Mouse (Mus musculus) G1E (cell line): ENCODE measurements around the gene Gm10142. TPM values are rescaled to one million over a fixed set of nuclear protein-coding genes. Genes with fewer than 3 reads are reported as not detected.
"Not testable (repeated sequence)": the region's sequence is repeated elsewhere in the genome, so short reads cannot be mapped to it uniquely, and the experiment has no call there.

Experiments
- ATAC-seq: 2 replicates; pipeline ENCODE4 v1.8.0; 2016; ENCODE audit warnings: mild to moderate bottlenecking; ENCODE audit not compliant: insufficient number of reproducible peaks, poor library complexity, low FRiP score, severe bottlenecking; ENCODE audit errors: extremely low read depth
- DNase-seq: peaks from one replicate; pipeline ENCODE4 v3.0.0; 2012; ENCODE audit warnings: low spot score
- H3K27me3 ChIP-seq: 2 replicates; pipeline ENCODE4 v1.6.1; 2012; ENCODE audit warnings: mild to moderate bottlenecking, low read length, inconsistent platforms; ENCODE audit not compliant: insufficient read depth
- H3K36me3 ChIP-seq: replicated peaks from 2 replicates; pipeline ENCODE3; 2012; ENCODE audit warnings: mild to moderate bottlenecking, inconsistent platforms
- H3K4me1 ChIP-seq: 2 replicates; pipeline ENCODE4 v1.6.1; 2012; ENCODE audit warnings: low read depth, low read length, inconsistent platforms, mixed read lengths; ENCODE audit not compliant: insufficient read depth
- H3K4me3 ChIP-seq: 2 replicates; pipeline ENCODE4 v1.5.1; 2012; ENCODE audit warnings: low read depth, mild to moderate bottlenecking, inconsistent platforms, low read length, moderate library complexity, mixed read lengths
- H3K9me3 ChIP-seq: replicated peaks from 2 replicates; pipeline ENCODE4 v1.6.1; 2012; ENCODE audit warnings: inconsistent platforms
- CTCF ChIP-seq: IDR thresholded peaks from 2 replicates; pipeline ENCODE4 v1.5.1; 2012; ENCODE audit warnings: low read depth, low read length, inconsistent platforms, mixed read lengths
- GATA1 ChIP-seq: IDR thresholded peaks from 2 replicates; pipeline ENCODE4 v1.6.1; 2012; ENCODE audit warnings: borderline replicate concordance, low read length, inconsistent platforms, mixed read lengths
- GATA2 ChIP-seq: IDR thresholded peaks from 2 replicates; pipeline ENCODE4 v1.6.1; 2012; ENCODE audit warnings: low read depth, low read length, inconsistent platforms, borderline replicate concordance
- POLR2AphosphoS5 ChIP-seq: IDR thresholded peaks from 2 replicates; pipeline ENCODE4 v1.6.1; 2012; ENCODE audit warnings: low read depth, low read length, inconsistent platforms; ENCODE audit not compliant: insufficient replicate concordance
- TAL1 ChIP-seq: conservative IDR thresholded peaks from 2 replicates; pipeline ENCODE4 v1.6.1; 2012; ENCODE audit warnings: low read depth, low read length, inconsistent platforms, mixed read lengths
- polyA plus RNA-seq: library from polyadenylated mRNA; stranded (reverse); fragments of >175 nt; gene quantifications from 2 replicates; pipeline ENCODE4 v1.2.3, GENCODE M21; 2012
- total RNA-seq, 2 experiments: library from RNA; stranded (forward) in 1 of 2; stranded (reverse) in 1 of 2; fragments of 200-1000 nt in 1 of 2; fragments of >200 nt in 1 of 2; fragmentation: Nextera tagmentation in 1 of 2; gene quantifications; 2 replicates each; pipeline ENCODE4 v1.2.3; 2014 to 2017

Gm10142 gene
- total and polyA plus RNA-seq, 3 experiments, result not detected

DNA sequence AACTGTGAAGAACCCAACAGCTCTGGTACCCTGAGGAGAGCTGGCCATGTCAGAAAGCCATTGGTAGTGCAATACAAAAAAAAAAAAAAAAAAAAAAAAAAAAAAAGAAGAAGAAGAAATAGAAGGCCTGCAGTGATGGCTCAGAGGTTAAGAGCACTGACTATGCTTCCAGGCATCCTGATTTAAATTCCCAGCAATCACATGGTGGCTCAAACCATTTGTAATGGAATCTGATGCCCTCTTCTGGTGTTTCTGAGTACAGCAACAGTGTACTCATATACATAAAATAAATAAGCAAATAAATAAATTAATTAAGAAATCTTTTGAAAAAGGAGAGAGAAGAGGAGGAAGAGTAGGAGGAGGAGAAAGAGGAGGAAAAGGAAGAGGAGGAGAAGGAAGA is 37.8 kb downstream of the Gm10142 start:
- Histone ChIP-seq H3K4me1 (no peaks in the 10 kb centered on the region), H3K36me3 (no peaks in the 10 kb centered on the region), H3K27me3 (peaks cover 7% of the 10 kb centered on the region; the same call in 1 of the 2 replicates), H3K4me3 (no peak overlapping the region), H3K9me3 (no peaks in the 10 kb centered on the region)
- no peak for ATAC-seq
- no peak for DNase-seq
- TF ChIP-seq POLR2AphosphoS5 (no peak), GATA2 (no peak), GATA1 (no peak), CTCF (no peak), TAL1 (no peak)

GRCm38 (mm10) chr10:77759582-77759981 is 44.0 kb downstream of the Gm10142 start, which contains the start of gene Gm3233:
Gene Gm3233, minus strand, starts transcription at chr10:77759682.
- H3K27me3 ChIP-seq, H3K36me3 ChIP-seq, H3K9me3 ChIP-seq, DNase-seq, H3K4me1 ChIP-seq, H3K4me3 ChIP-seq, ATAC-seq: not testable (repeated sequence)

Other genes with a start within 250 kb of the Gm10142 start
Only the 20 nearest of the 30 such genes appear.
- gene Gm49325, start 109.6 kb upstream of the Gm10142 start, total RNA-seq (2014; fragmentation: Nextera tagmentation), result not detected in 2 replicates
- gene Gm49325, start 109.6 kb upstream of the Gm10142 start, total RNA-seq (2017), result not detected in 2 replicates
- gene Gm49325, start 109.6 kb upstream of the Gm10142 start, polyA plus RNA-seq, result not detected in 2 replicates
- 18.4 and 24.5 TPM in 2 replicates for gene Ube2g2, start 93.5 kb upstream of the Gm10142 start, total RNA-seq (2014; fragmentation: Nextera tagmentation)
- 20.7 and 23.4 TPM in 2 replicates for gene Ube2g2, start 93.5 kb upstream of the Gm10142 start, total RNA-seq (2017)
- 26.0 and 35.0 TPM in 2 replicates for gene Ube2g2, start 93.5 kb upstream of the Gm10142 start, polyA plus RNA-seq
- not detected in 2 replicates for gene Tspear, start 29.2 kb upstream of the Gm10142 start, total RNA-seq (2014; fragmentation: Nextera tagmentation)
- gene Tspear, start 29.2 kb upstream of the Gm10142 start, total RNA-seq (2017), result not detected in 2 replicates
- not detected in 2 replicates for gene Tspear, start 29.2 kb upstream of the Gm10142 start, polyA plus RNA-seq
- gene Gm19402, start 25.1 kb upstream of the Gm10142 start, total RNA-seq (2014; fragmentation: Nextera tagmentation), result not detected in 2 replicates
- not detected in 2 replicates for gene Gm19402, start 25.1 kb upstream of the Gm10142 start, total RNA-seq (2017)
- gene Gm19402, start 25.1 kb upstream of the Gm10142 start, polyA plus RNA-seq, result not detected in 2 replicates
- not detected in 2 replicates for gene Gm9508, start 18.6 kb upstream of the Gm10142 start, total RNA-seq (2014; fragmentation: Nextera tagmentation)
- not detected in 2 replicates for gene Gm9508, start 18.6 kb upstream of the Gm10142 start, total RNA-seq (2017)
- gene Gm9508, start 18.6 kb upstream of the Gm10142 start, polyA plus RNA-seq, result not detected in 2 replicates
- gene Gm10272, start 9.2 kb upstream of the Gm10142 start, total RNA-seq (2014; fragmentation: Nextera tagmentation), result not detected in 2 replicates
- not detected in 2 replicates for gene Gm10272, start 9.2 kb upstream of the Gm10142 start, total RNA-seq (2017)
- not detected in 2 replicates for gene Gm10272, start 9.2 kb upstream of the Gm10142 start, polyA plus RNA-seq
- not detected in 2 replicates for gene Gm10024, start 4.3 kb upstream of the Gm10142 start, total RNA-seq (2014; fragmentation: Nextera tagmentation)
- gene Gm10024, start 4.3 kb upstream of the Gm10142 start, total RNA-seq (2017), result not detected in 2 replicates
- not detected in 2 replicates for gene Gm10024, start 4.3 kb upstream of the Gm10142 start, polyA plus RNA-seq
- not detected in 2 replicates for gene Krtap12-1, start 4.8 kb downstream of the Gm10142 start, total RNA-seq (2014; fragmentation: Nextera tagmentation)
- not detected in 2 replicates for gene Krtap12-1, start 4.8 kb downstream of the Gm10142 start, total RNA-seq (2017)
- not detected in 2 replicates for gene Krtap12-1, start 4.8 kb downstream of the Gm10142 start, polyA plus RNA-seq
- not detected in 2 replicates for gene Gm10100, start 10.7 kb downstream of the Gm10142 start, total RNA-seq (2014; fragmentation: Nextera tagmentation)
- not detected in 2 replicates for gene Gm10100, start 10.7 kb downstream of the Gm10142 start, total RNA-seq (2017)
- not detected in 2 replicates for gene Gm10100, start 10.7 kb downstream of the Gm10142 start, polyA plus RNA-seq
- not detected in 2 replicates for gene Gm18596, start 26.8 kb downstream of the Gm10142 start, total RNA-seq (2014; fragmentation: Nextera tagmentation)
- not detected in 2 replicates for gene Gm18596, start 26.8 kb downstream of the Gm10142 start, total RNA-seq (2017)
- not detected in 2 replicates for gene Gm18596, start 26.8 kb downstream of the Gm10142 start, polyA plus RNA-seq
- gene Gm9736, start 35.5 kb downstream of the Gm10142 start, total RNA-seq (2014; fragmentation: Nextera tagmentation), result not detected in 2 replicates
- 0.22 TPM in 1 of 2 replicates, not detected in the other for gene Gm9736, start 35.5 kb downstream of the Gm10142 start, total RNA-seq (2017)
- not detected in 2 replicates for gene Gm9736, start 35.5 kb downstream of the Gm10142 start, polyA plus RNA-seq
- not detected in 2 replicates for gene Gm3233, start 43.9 kb downstream of the Gm10142 start, total RNA-seq (2014; fragmentation: Nextera tagmentation)
- gene Gm3233, start 43.9 kb downstream of the Gm10142 start, total RNA-seq (2017), result 0.33 TPM in 1 of 2 replicates, not detected in the other
- gene Gm3233, start 43.9 kb downstream of the Gm10142 start, polyA plus RNA-seq, result not detected in 2 replicates
- not detected in 2 replicates for gene Gm3238, start 55.5 kb downstream of the Gm10142 start, total RNA-seq (2014; fragmentation: Nextera tagmentation)
- 0.22 TPM in 1 of 2 replicates, not detected in the other for gene Gm3238, start 55.5 kb downstream of the Gm10142 start, total RNA-seq (2017)
- gene Gm3238, start 55.5 kb downstream of the Gm10142 start, polyA plus RNA-seq, result not detected in 2 replicates
- gene Gm7138, start 61.1 kb downstream of the Gm10142 start, total RNA-seq (2014; fragmentation: Nextera tagmentation), result not detected in 2 replicates
- 0.33 TPM in 1 of 2 replicates, not detected in the other for gene Gm7138, start 61.1 kb downstream of the Gm10142 start, total RNA-seq (2017)
- gene Gm7138, start 61.1 kb downstream of the Gm10142 start, polyA plus RNA-seq, result not detected in 2 replicates
- not detected in 2 replicates for gene Gm3250, start 66.7 kb downstream of the Gm10142 start, total RNA-seq (2014; fragmentation: Nextera tagmentation)
- not detected in 2 replicates for gene Gm3250, start 66.7 kb downstream of the Gm10142 start, total RNA-seq (2017)
- not detected in 2 replicates for gene Gm3250, start 66.7 kb downstream of the Gm10142 start, polyA plus RNA-seq
- gene Gm7137, start 72.4 kb downstream of the Gm10142 start, total RNA-seq (2014; fragmentation: Nextera tagmentation), result not detected in 2 replicates
- not detected in 2 replicates for gene Gm7137, start 72.4 kb downstream of the Gm10142 start, total RNA-seq (2017)
- not detected in 2 replicates for gene Gm7137, start 72.4 kb downstream of the Gm10142 start, polyA plus RNA-seq
- gene Gm9639, start 79.3 kb downstream of the Gm10142 start, total RNA-seq (2014; fragmentation: Nextera tagmentation), result not detected in 2 replicates
- gene Gm9639, start 79.3 kb downstream of the Gm10142 start, total RNA-seq (2017), result not detected in 2 replicates
- not detected in 2 replicates for gene Gm9639, start 79.3 kb downstream of the Gm10142 start, polyA plus RNA-seq
- gene Gm19668, start 83.3 kb downstream of the Gm10142 start, total RNA-seq (2014; fragmentation: Nextera tagmentation), result not detected in 2 replicates
- 0.16 TPM in 1 of 2 replicates, not detected in the other for gene Gm19668, start 83.3 kb downstream of the Gm10142 start, total RNA-seq (2017)
- not detected in 2 replicates for gene Gm19668, start 83.3 kb downstream of the Gm10142 start, polyA plus RNA-seq
- gene Gm9507, start 96.0 kb downstream of the Gm10142 start, total RNA-seq (2014; fragmentation: Nextera tagmentation), result not detected in 2 replicates
- not detected in 2 replicates for gene Gm9507, start 96.0 kb downstream of the Gm10142 start, total RNA-seq (2017)
- gene Gm9507, start 96.0 kb downstream of the Gm10142 start, polyA plus RNA-seq, result not detected in 2 replicates
- not detected in 2 replicates for gene Gm2696, start 98.9 kb downstream of the Gm10142 start, total RNA-seq (2014; fragmentation: Nextera tagmentation)
- gene Gm2696, start 98.9 kb downstream of the Gm10142 start, total RNA-seq (2017), result not detected in 2 replicates
- gene Gm2696, start 98.9 kb downstream of the Gm10142 start, polyA plus RNA-seq, result not detected in 2 replicates